Mouse (Mus musculus): ENCODE measurements around the gene Ddx49. TPM values are rescaled to one million over a fixed set of nuclear protein-coding genes. Genes with fewer than 3 reads are reported as not detected.
A peak's percentile ranks its signal among the peaks of the same experiment; 100 is the strongest.

Gene Ddx49
- polyA plus RNA-seq, 1 experiment from 2014 or later: 45.0 TPM

- H3K9ac ChIP-seq (replicated peaks; ENCODE audit: low read depth, low read length): no peak overlapping the region
- no peak overlapping the region for H3K4me3 ChIP-seq (ENCODE audit: low read depth, low read length)
- peaks cover 72% of the 10 kb centered on the region for H3K36me3 ChIP-seq (ENCODE audit: control insufficient read depth, insufficient read depth, low read length)
- H3K27me3 ChIP-seq (ENCODE audit: control insufficient read depth, insufficient read depth, low read length): no peaks in the 10 kb centered on the region
- ATAC-seq (ENCODE audit: insufficient number of reproducible peaks, insufficient read depth, low FRiP score, low read depth): no peak
- H3K9me3 ChIP-seq (ENCODE audit: control insufficient read depth, low read depth, low read length): no peaks in the 10 kb centered on the region
- 34% methylated on average over 2 of the region's 2 CpGs for WGBS
- no peak overlapping the region for H3K27ac ChIP-seq (ENCODE audit: low read length)
- no peaks in the 10 kb centered on the region for H3K4me1 ChIP-seq (ENCODE audit: control insufficient read depth, insufficient read depth, low read length)
- H3K4me2 ChIP-seq (replicated peaks; ENCODE audit: low read depth, low read length): no peak overlapping the region
Measured at GRCm38 (mm10) chr8:70309311-70309710, 7.0 kb upstream of the Ddx49 start.

GRCm38 (mm10) chr8:70302901-70303300 is 612 bp upstream of the Ddx49 start:
- Histone ChIP-seq H3K4me1 (ENCODE audit: control insufficient read depth, insufficient read depth, low read length) (peaks cover 9% of the 10 kb centered on the region), H3K4me2 (replicated peaks; ENCODE audit: low read depth, low read length) (peak overlapping the region; percentile 80), H3K9me3 (ENCODE audit: control insufficient read depth, low read depth, low read length) (no peaks in the 10 kb centered on the region), H3K36me3 (ENCODE audit: control insufficient read depth, insufficient read depth, low read length) (peaks cover 46% of the 10 kb centered on the region), H3K27ac (ENCODE audit: low read length) (peak overlapping the region; percentile 64), H3K27me3 (ENCODE audit: control insufficient read depth, insufficient read depth, low read length) (no peaks in the 10 kb centered on the region), H3K9ac (replicated peaks; ENCODE audit: low read depth, low read length) (peak overlapping the region; percentile 84), H3K4me3 (ENCODE audit: low read depth, low read length) (peak overlapping the region; percentile 54)
- WGBS: 4% methylated on average over 16 of the region's 16 CpGs
- ATAC-seq (ENCODE audit: insufficient number of reproducible peaks, insufficient read depth, low FRiP score, low read depth): 0 out of 2 replicates have a peak, but pooled peaks have one; percentile 4

DNA sequence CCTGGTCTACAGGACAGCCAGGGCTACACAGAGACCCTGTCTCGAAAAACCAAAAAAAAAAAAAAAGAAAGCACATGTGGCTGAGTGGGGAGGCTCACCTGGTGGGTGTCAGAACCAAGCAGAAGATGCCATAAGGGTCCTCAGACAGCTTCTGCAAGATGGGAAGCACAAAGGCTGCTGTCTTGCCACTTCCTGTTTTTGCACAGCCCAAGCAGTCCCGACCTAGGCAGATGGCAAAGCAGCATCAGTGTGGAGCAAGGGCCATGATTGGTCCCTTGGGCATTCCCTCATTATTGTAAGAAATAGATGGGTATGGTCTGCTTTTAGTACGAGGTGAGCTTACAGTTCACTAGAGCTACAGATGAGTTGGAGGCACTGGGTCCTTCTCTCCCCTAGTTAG is 1.4 kb downstream of the Ddx49 start:
- H3K4me2 ChIP-seq (replicated peaks; ENCODE audit: low read depth, low read length): no peak overlapping the region

DNA sequence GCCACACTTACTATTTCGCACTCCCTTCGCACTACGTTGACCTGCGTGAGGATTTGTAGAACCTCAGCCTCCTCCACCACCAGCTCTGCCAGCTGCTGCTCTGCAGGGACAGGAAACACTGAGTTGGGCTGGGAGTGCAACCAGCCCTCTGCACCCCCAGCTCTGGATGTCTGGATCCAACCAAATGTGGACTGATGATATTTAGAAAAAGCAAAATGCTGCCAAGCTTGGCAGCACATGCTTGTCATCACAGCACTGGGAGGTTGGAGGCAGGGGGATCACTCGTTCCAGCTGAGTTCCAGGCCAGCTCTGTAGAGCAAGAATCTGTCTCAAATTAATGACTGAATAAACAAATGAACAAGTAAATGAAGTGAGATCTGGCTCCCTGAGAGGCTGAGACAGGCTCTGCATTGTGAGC is 8.3 kb downstream of the Ddx49 start:
- 57% methylated on average over 5 of the region's 5 CpGs for WGBS

More for the DNA sequence above, 1.4 kb downstream of the Ddx49 start:
- Histone ChIP-seq H3K36me3 (ENCODE audit: control insufficient read depth, insufficient read depth, low read length) (peaks cover 48% of the 10 kb centered on the region), H3K4me3 (ENCODE audit: low read depth, low read length) (no peak overlapping the region), H3K4me1 (ENCODE audit: control insufficient read depth, insufficient read depth, low read length) (peaks cover 9% of the 10 kb centered on the region), H3K27me3 (ENCODE audit: control insufficient read depth, insufficient read depth, low read length) (no peaks in the 10 kb centered on the region), H3K9me3 (ENCODE audit: control insufficient read depth, low read depth, low read length) (no peaks in the 10 kb centered on the region), H3K27ac (ENCODE audit: low read length) (no peak overlapping the region), H3K9ac (replicated peaks; ENCODE audit: low read depth, low read length) (no peak overlapping the region)
- no peak for ATAC-seq (ENCODE audit: insufficient number of reproducible peaks, insufficient read depth, low FRiP score, low read depth)
- 89% methylated on average over 3 of the region's 3 CpGs for WGBS

GRCm38 (mm10) chr8:70286737-70287136 is 15.6 kb downstream of the Ddx49 start:
- Histone ChIP-seq H3K9ac (replicated peaks; ENCODE audit: low read depth, low read length) (no peak overlapping the region), H3K4me1 (ENCODE audit: control insufficient read depth, insufficient read depth, low read length) (peaks cover 12% of the 10 kb centered on the region; the same call in 1 of the 2 replicates), H3K4me2 (replicated peaks; ENCODE audit: low read depth, low read length) (no peak overlapping the region), H3K4me3 (ENCODE audit: low read depth, low read length) (no peak overlapping the region), H3K27ac (ENCODE audit: low read length) (no peak overlapping the region), H3K27me3 (ENCODE audit: control insufficient read depth, insufficient read depth, low read length) (no peaks in the 10 kb centered on the region), H3K36me3 (ENCODE audit: control insufficient read depth, insufficient read depth, low read length) (peaks cover 63% of the 10 kb centered on the region), H3K9me3 (ENCODE audit: control insufficient read depth, low read depth, low read length) (no peaks in the 10 kb centered on the region)
- whole genome bisulfite sequencing: 89% methylated on average over 8 of the region's 8 CpGs
- ATAC-seq (ENCODE audit: insufficient number of reproducible peaks, insufficient read depth, low FRiP score, low read depth): no peak

More for the DNA sequence above, 8.3 kb downstream of the Ddx49 start:
- Histone ChIP-seq H3K4me3 (ENCODE audit: low read depth, low read length) (no peak overlapping the region), H3K9ac (replicated peaks; ENCODE audit: low read depth, low read length) (no peak overlapping the region), H3K27me3 (ENCODE audit: control insufficient read depth, insufficient read depth, low read length) (no peaks in the 10 kb centered on the region), H3K4me1 (ENCODE audit: control insufficient read depth, insufficient read depth, low read length) (no peaks in the 10 kb centered on the region), H3K9me3 (ENCODE audit: control insufficient read depth, low read depth, low read length) (no peaks in the 10 kb centered on the region), H3K36me3 (ENCODE audit: control insufficient read depth, insufficient read depth, low read length) (peaks cover 84% of the 10 kb centered on the region), H3K4me2 (replicated peaks; ENCODE audit: low read depth, low read length) (no peak overlapping the region), H3K27ac (ENCODE audit: low read length) (no peak overlapping the region)
- ATAC-seq (ENCODE audit: insufficient number of reproducible peaks, insufficient read depth, low FRiP score, low read depth): no peak

- Histone ChIP-seq H3K4me2 (replicated peaks; ENCODE audit: low read depth, low read length) (no peak overlapping the region), H3K9ac (replicated peaks; ENCODE audit: low read depth, low read length) (no peak overlapping the region), H3K27me3 (ENCODE audit: control insufficient read depth, insufficient read depth, low read length) (no peaks in the 10 kb centered on the region), H3K4me1 (ENCODE audit: control insufficient read depth, insufficient read depth, low read length) (peaks cover 13% of the 10 kb centered on the region; the same call in 1 of the 2 replicates), H3K4me3 (ENCODE audit: low read depth, low read length) (no peak overlapping the region), H3K27ac (ENCODE audit: low read length) (no peak overlapping the region), H3K9me3 (ENCODE audit: control insufficient read depth, low read depth, low read length) (no peaks in the 10 kb centered on the region), H3K36me3 (ENCODE audit: control insufficient read depth, insufficient read depth, low read length) (peaks cover 49% of the 10 kb centered on the region)
- WGBS: 96% methylated on average over 15 of the region's 15 CpGs
- no peak for ATAC-seq (ENCODE audit: insufficient number of reproducible peaks, insufficient read depth, low FRiP score, low read depth)
Measured at GRCm38 (mm10) chr8:70285304-70285703, 17.0 kb downstream of the Ddx49 start.

DNA sequence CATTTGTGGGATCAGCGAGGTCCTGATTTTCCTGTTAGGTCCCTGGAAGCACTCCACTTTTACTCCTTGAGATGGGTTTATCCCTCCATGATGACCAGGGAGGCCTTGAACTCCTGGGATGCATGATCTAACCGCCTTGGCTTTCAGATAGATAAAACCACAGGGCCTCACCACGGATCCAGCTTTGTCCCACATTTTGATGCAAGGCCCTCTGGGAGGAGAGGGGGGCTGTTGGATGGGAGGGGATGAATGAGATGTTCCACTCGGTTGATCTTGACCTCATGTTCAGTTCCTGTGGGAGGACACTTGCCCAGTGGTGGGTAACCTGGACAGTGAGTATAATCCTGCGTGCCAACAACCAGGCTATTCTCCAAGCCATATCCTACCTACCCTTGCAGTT is 17.9 kb downstream of the Ddx49 start:
- H3K9me3 ChIP-seq (ENCODE audit: control insufficient read depth, low read depth, low read length): no peaks in the 10 kb centered on the region
- no peak for ATAC-seq (ENCODE audit: insufficient number of reproducible peaks, insufficient read depth, low FRiP score, low read depth)
- 0 out of 2 replicates have a peak overlapping the region, but pooled peaks have one; percentile 1 for H3K4me2 ChIP-seq (replicated peaks; ENCODE audit: low read depth, low read length)
- H3K9ac ChIP-seq (replicated peaks; ENCODE audit: low read depth, low read length): no peak overlapping the region
- peaks cover 13% of the 10 kb centered on the region; the same call in 1 of the 2 replicates for H3K4me1 ChIP-seq (ENCODE audit: control insufficient read depth, insufficient read depth, low read length)
- H3K27ac ChIP-seq (ENCODE audit: low read length): no peak overlapping the region
- WGBS: 80% methylated on average over 5 of the region's 5 CpGs
- H3K27me3 ChIP-seq (ENCODE audit: control insufficient read depth, insufficient read depth, low read length): no peaks in the 10 kb centered on the region
- H3K36me3 ChIP-seq (ENCODE audit: control insufficient read depth, insufficient read depth, low read length): peaks cover 40% of the 10 kb centered on the region
- no peak overlapping the region for H3K4me3 ChIP-seq (ENCODE audit: low read depth, low read length)

- WGBS: under 1% methylated on average over 54 of the region's 55 CpGs
- Histone ChIP-seq H3K9me3 (ENCODE audit: control insufficient read depth, low read depth, low read length) (no peaks in the 10 kb centered on the region), H3K4me3 (ENCODE audit: low read depth, low read length) (peak overlapping the region; percentile 74), H3K9ac (replicated peaks; ENCODE audit: low read depth, low read length) (peak overlapping the region; percentile 91), H3K27me3 (ENCODE audit: control insufficient read depth, insufficient read depth, low read length) (no peaks in the 10 kb centered on the region), H3K27ac (ENCODE audit: low read length) (peak overlapping the region; percentile 69), H3K36me3 (ENCODE audit: control insufficient read depth, insufficient read depth, low read length) (peaks cover 33% of the 10 kb centered on the region), H3K4me1 (ENCODE audit: control insufficient read depth, insufficient read depth, low read length) (peaks cover 13% of the 10 kb centered on the region; the same call in 1 of the 2 replicates), H3K4me2 (replicated peaks; ENCODE audit: low read depth, low read length) (peak overlapping the region; percentile 86)
- ATAC-seq (ENCODE audit: insufficient number of reproducible peaks, insufficient read depth, low FRiP score, low read depth): peak; percentile 47
Measured at GRCm38 (mm10) chr8:70283136-70284077, 18.9 kb downstream of the Ddx49 start.

All from stomach, embryonic 14.5 days (tissue).